Mouse (Mus musculus) adrenal gland, adult 2 months (tissue): Measurements from ENCODE around the gene Cnih2. TPM values are rescaled to one million over a fixed set of nuclear protein-coding genes. Genes with fewer than 3 reads are reported as not detected.
"Not testable (repeated sequence)": the region's sequence is repeated elsewhere in the genome, so short reads cannot be mapped to it uniquely, and the experiment has no call there.

Source experiments
- DNase-seq: peaks from one replicate; pipeline ENCODE4 v3.0.0; 2021
- polyA plus RNA-seq: library from polyadenylated mRNA; depleted of rRNA; stranded (reverse); fragments of >200 nt; gene quantifications from 2 replicates; pipeline ENCODE4 v1.2.3, GENCODE M21; 2012
- total RNA-seq, 2 experiments: library from RNA; stranded (reverse); gene quantifications; 2 replicates each; pipeline ENCODE4 v1.2.3; 2021

The Cnih2 gene
- total and polyA plus RNA-seq, 3 experiments = 1.2 to 7.1 (median 2.4) TPM

DNA sequence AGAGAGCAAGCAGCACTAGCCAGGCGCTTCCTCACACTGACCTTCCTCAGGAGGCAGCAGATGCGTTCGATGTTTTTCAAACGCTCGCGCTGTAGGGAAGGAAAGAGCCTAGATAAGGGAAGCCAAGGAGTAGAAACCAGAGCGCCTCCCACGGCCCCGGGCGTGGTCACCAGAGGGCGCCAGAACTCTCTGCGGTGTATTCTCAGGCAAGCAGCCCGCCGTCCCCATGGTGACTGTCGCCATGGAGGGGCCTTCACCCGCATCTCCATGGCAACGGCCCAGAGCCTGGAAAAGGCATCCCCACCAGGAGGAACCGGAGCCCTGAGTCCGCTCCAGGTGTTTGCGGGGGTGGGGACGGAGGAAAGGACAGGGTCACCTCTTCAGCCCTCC lies 4.1 kb downstream of the Cnih2 start:
- peak; percentile 92 for DNase-seq

- no peak for DNase-seq
Measured at GRCm38 (mm10) chr19:5093481-5094242, 4.7 kb downstream of the Cnih2 start.

GRCm38 (mm10) chr19:5092083-5092482 lies 6.2 kb downstream of the Cnih2 start:
- no peak for DNase-seq

GRCm38 (mm10) chr19:5089324-5089723 lies 9.0 kb downstream of the Cnih2 start:
- no peak for DNase-seq

- DNase-seq = peak; percentile 95
Measured at GRCm38 (mm10) chr19:5087884-5088728, 10.2 kb downstream of the Cnih2 start, which contains the start of gene Yif1a. TSS of gene Yif1a (plus strand) at chr19:5088538.

GRCm38 (mm10) chr19:5086533-5086932 lies 11.8 kb downstream of the Cnih2 start:
- DNase-seq = not testable (repeated sequence)

- DNase-seq = peak; percentile 83
Measured at GRCm38 (mm10) chr19:5085145-5085863, 13.0 kb downstream of the Cnih2 start, which contains the start of gene Tmem151a. TSS of gene Tmem151a (minus strand) at chr19:5085531.

- DNase-seq = no peak
Measured at GRCm38 (mm10) chr19:5084834-5085144, 13.5 kb downstream of the Cnih2 start.

DNA sequence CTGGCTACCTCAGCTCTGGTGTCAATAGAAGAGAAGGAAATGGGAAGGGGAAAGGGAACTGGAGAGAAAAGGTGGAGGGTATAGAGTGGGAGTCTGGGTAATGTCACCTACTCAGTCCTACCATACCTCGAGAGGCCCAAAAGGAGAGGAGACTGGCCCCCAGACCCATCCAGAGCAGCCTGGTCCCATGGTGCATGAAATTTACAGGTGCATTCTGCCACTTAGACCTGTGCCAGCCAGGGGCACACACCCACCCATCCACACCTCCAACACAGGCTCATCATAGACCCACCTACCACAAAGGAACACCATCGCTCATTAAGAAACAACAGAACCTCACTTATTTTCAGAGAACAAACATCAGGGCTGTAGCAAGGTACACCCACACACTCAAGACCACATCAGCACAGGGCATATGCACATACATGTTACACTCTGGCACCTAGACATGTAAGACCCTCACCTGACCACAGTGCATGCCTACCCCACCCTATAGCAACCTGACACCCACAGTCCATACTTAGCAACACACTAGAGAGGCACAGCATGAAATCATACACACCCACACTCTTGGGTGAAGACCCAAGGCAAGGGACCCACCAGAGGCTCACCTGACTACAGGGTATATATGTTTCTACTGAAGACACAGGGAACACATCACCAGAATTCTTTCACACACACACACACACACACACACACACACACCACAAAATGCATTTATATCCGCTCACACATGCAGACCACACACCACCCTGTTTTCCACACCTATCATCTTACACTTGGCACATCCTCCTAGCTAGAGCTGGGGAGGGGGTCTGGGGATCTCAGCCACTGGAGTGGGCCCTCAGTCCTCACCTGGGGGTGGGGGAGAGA lies 14.1 kb downstream of the Cnih2 start:
- DNase-seq = no peak

DNA sequence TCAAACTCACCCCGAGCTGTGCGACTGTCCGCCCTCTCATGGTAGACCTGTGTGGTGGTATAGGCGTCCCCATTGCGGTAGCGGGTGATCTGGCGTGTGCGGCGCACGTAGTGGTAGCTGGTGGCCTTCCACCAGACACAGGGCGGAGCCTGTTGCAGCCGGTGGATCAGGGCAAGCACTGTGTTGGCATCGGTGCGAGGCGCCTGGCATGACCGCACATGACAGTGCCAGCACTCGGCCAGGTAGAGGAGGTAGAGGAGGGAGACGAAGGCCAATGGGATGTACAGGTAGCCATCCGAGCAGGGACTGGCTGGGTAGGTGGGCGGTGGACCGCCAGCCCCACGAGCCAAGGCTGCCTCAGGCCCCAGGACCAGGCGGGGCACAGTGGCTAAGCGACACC lies 15.7 kb downstream of the Cnih2 start:
- no peak for DNase-seq

DNA sequence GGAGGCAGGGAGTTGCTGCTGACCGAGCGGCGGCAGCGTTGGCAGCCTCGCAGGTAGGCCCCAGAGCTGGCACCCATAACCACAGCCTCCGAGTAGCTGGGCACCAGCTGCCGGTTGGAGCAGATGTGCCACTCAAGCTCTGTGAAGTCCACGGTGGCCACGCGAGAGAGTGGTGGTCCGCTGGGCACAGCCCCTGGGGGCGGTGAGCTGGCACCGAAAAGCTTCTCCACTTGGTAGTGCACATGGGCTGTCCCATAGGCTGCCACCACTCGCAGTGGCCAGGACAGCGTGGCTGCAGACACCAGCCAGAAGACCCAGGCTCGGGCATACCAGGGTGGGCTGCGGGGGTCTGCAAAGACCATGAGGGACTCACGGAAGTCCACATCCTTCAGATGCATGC lies 16.3 kb downstream of the Cnih2 start:
- no peak for DNase-seq

DNA sequence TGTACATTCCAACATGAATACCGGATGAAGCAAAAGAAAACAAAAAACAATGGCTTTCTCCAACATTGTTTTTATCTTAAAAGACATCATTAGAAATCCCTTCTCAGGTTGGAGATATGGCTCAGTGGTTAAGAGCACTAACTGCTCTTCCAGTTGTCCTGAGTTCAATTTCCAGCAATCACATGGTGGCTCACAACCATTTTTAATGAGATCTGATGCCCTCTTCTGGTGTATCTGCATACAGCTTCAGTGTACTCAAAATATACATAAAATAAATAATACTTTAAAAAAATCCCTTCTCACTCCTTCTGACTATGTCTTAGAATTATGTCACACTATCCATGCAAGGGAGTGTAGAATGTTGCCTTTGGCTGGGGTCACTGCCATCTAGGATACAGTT lies 19.0 kb downstream of the Cnih2 start:
- DNase-seq = no peak

DNA sequence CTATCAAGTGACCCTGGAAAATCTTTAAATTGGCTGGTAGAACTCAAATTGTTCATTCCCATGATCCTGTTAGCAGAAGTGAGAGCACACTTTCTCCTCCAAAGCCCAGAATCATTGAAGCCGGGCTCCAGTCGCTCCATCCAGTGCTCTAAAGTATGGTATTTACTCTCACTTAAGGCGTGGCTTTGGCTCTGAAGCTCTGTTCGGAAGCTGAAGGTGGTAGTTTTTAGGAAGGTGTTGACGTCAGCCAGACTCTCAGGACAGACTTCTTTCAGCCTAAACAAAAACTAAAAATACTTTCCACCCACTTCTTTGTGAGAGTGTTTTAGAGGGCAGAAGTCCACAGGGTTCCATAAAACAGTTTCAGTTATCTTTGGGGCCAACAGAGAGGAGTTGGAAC lies 24.8 kb downstream of the Cnih2 start:
- no peak for DNase-seq

DNA sequence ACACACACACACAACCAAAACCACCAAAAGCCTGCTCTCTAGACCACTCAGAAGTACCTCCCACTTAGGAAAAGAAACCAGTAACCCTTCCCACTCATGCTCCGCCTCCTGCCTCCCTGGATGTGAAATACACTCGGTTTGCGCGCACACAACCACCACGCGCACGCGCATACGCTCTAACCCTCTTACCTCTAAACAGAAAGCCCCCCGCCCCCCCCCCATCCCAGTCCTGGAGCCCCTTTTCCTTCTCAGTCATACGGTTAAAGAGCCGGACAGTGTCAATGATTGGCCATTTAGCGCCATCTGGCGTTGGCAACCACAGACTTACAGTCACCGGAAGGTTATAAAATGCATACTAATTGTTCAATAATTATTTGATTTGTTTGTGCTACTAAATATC lies 25.3 kb downstream of the Cnih2 start:
- DNase-seq = peak; percentile 45

- DNase-seq = peak; percentile 38
Measured at GRCm38 (mm10) chr19:5072389-5073019, 25.8 kb downstream of the Cnih2 start.

GRCm38 (mm10) chr19:5071545-5072369 lies 26.6 kb downstream of the Cnih2 start:
- peak; percentile 86 for DNase-seq

GRCm38 (mm10) chr19:5071077-5071476 lies 27.2 kb downstream of the Cnih2 start:
- DNase-seq = no peak

GRCm38 (mm10) chr19:5069978-5070377 lies 28.3 kb downstream of the Cnih2 start:
- DNase-seq = no peak

DNA sequence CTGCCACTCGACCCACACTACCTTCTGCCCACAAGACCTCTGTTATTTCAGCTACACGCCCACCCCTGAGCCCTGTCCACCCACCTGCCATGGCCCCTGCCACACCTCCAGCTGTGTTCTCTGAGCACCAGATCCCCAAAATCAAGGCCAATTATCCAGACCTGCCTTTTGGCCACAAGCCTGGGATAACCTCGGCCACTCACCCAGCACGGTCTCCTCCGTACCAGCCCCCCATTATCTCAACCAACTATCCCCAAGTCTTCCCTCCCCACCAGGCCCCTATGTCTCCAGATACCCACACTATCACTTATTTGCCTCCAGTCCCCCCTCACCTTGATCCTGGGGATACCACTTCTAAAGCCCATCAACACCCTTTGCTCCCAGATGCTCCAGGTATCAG lies 28.8 kb downstream of the Cnih2 start:
- DNase-seq = no peak

DNA sequence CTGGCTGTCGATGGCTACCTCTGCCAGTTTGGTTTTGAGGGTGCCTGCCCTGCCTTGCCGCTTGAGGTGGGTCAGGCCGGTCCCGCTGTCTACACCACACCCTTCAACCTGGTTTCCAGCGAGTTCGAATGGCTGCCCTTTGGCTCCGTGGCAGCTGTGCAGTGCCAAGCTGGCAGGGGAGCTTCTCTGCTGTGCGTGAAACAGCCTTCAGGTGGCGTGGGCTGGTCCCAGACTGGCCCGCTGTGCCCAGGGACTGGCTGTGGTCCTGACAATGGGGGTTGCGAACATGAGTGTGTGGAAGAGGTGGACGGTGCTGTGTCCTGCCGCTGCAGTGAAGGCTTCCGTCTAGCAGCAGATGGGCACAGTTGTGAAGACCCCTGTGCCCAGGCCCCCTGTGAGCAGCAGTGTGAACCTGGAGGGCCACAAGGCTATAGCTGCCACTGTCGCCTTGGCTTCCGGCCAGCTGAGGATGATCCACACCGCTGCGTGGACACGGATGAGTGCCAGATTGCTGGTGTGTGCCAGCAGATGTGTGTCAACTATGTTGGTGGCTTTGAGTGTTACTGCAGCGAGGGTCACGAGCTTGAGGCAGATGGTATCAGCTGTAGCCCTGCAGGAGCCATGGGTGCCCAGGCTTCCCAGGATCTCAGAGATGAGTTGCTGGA lies 29.6 kb downstream of the Cnih2 start:
- no peak for DNase-seq
